Mouse (Mus musculus): ENCODE results near the gene Dusp28. TPM values are rescaled to one million over a fixed set of nuclear protein-coding genes. Genes with fewer than 3 reads are reported as not detected.

Dusp28 gene
- polyA plus RNA-seq (2012; rRNA removed) = 10.4 and 12.7 TPM in 2 replicates

- under 1% methylated on average over 81 of the region's 81 CpGs for WGBS
- DNase-seq (ENCODE audit: low read depth, low spot score) = no peak
Observed at GRCm38 (mm10) chr1:92906779-92907631, at the start of gene Dusp28. Gene Dusp28 (plus strand): TSS chr1:92906981.

GRCm38 (mm10) chr1:92861503-92861902, 45.3 kb upstream of the Dusp28 start:
- DNase-seq (ENCODE audit: low read depth, low spot score) = no peak
- 68% methylated on average over 6 of the region's 6 CpGs for WGBS

GRCm38 (mm10) chr1:92863268-92863667, 43.5 kb upstream of the Dusp28 start:
- 80% methylated on average over 4 of the region's 4 CpGs for WGBS
- no peak for DNase-seq (ENCODE audit: low read depth, low spot score)

- WGBS = 54% methylated on average over 2 of the region's 2 CpGs
- no peak for DNase-seq (ENCODE audit: low read depth, low spot score)
Observed at GRCm38 (mm10) chr1:92866170-92866569, 40.6 kb upstream of the Dusp28 start.

- DNase-seq (ENCODE audit: low read depth, low spot score) = no peak
- whole genome bisulfite sequencing = 74% methylated on average over 2 of the region's 2 CpGs
Observed at GRCm38 (mm10) chr1:92869985-92870384, 36.8 kb upstream of the Dusp28 start.

- DNase-seq (ENCODE audit: low read depth, low spot score) = no peak
- WGBS = 68% methylated on average over 7 of the region's 7 CpGs
Observed at GRCm38 (mm10) chr1:92872666-92873065, 34.1 kb upstream of the Dusp28 start.

- WGBS = 76% methylated on average over 3 of the region's 3 CpGs
- no peak for DNase-seq (ENCODE audit: low read depth, low spot score)
Observed at GRCm38 (mm10) chr1:92874011-92874410, 32.8 kb upstream of the Dusp28 start.

GRCm38 (mm10) chr1:92875360-92876111, 31.2 kb upstream of the Dusp28 start:
- 76% methylated on average over 8 of the region's 8 CpGs for WGBS
- no peak for DNase-seq (ENCODE audit: low read depth, low spot score)

GRCm38 (mm10) chr1:92877431-92877978, 29.3 kb upstream of the Dusp28 start:
- DNase-seq (ENCODE audit: low read depth, low spot score) = no peak
- 41% methylated on average over 12 of the region's 12 CpGs for WGBS

- 74% methylated on average over 13 of the region's 13 CpGs for WGBS
- DNase-seq (ENCODE audit: low read depth, low spot score) = no peak
Observed at GRCm38 (mm10) chr1:92878066-92878741, 28.6 kb upstream of the Dusp28 start.

GRCm38 (mm10) chr1:92879266-92879665, 27.5 kb upstream of the Dusp28 start:
- WGBS = 84% methylated on average over 12 of the region's 12 CpGs
- DNase-seq (ENCODE audit: low read depth, low spot score) = no peak

- DNase-seq (ENCODE audit: low read depth, low spot score) = no peak
- WGBS = 60% methylated on average over 5 of the region's 5 CpGs
Observed at GRCm38 (mm10) chr1:92880101-92880500, 26.7 kb upstream of the Dusp28 start.

- 72% methylated on average over 6 of the region's 6 CpGs for WGBS
- DNase-seq (ENCODE audit: low read depth, low spot score) = no peak
Observed at GRCm38 (mm10) chr1:92881982-92882381, 24.8 kb upstream of the Dusp28 start.

- no peak for DNase-seq (ENCODE audit: low read depth, low spot score)
- WGBS = 49% methylated on average over 7 of the region's 7 CpGs
Observed at GRCm38 (mm10) chr1:92888901-92889655, 17.7 kb upstream of the Dusp28 start.

GRCm38 (mm10) chr1:92892791-92893190, 14.0 kb upstream of the Dusp28 start:
- DNase-seq (ENCODE audit: low read depth, low spot score) = no peak
- WGBS = 59% methylated on average over 3 of the region's 3 CpGs

GRCm38 (mm10) chr1:92893896-92894295, 12.9 kb upstream of the Dusp28 start:
- DNase-seq (ENCODE audit: low read depth, low spot score) = no peak
- WGBS = 52% methylated on average over 3 of the region's 3 CpGs

GRCm38 (mm10) chr1:92895089-92895488, 11.7 kb upstream of the Dusp28 start:
- 19% methylated on average over 3 of the region's 3 CpGs for WGBS
- DNase-seq (ENCODE audit: low read depth, low spot score) = no peak

GRCm38 (mm10) chr1:92902786-92903185, 4.0 kb upstream of the Dusp28 start, which contains the start of gene Ankmy1:
Gene Ankmy1 (minus strand): TSS chr1:92902906.
- DNase-seq (ENCODE audit: low read depth, low spot score) = no peak
- 2% methylated on average over 15 of the region's 15 CpGs for WGBS

GRCm38 (mm10) chr1:92903627-92904026, 3.2 kb upstream of the Dusp28 start:
- DNase-seq (ENCODE audit: low read depth, low spot score) = no peak
- WGBS = 63% methylated on average over 4 of the region's 4 CpGs
